Mouse (Mus musculus) cerebellum, postnatal 4 days (tissue): ENCODE data around the gene Cd276.
A peak's percentile ranks its signal among the peaks of the same experiment; 100 is the strongest.

Experiments used
- DNase-seq, 2 experiments: peaks; one replicate each; pipeline ENCODE4 v3.0.0; 2022; ENCODE audit warnings: low spot score in 2 of 2, mixed read lengths in 1 of 2

The Cd276 gene

GRCm38 (mm10) chr9:58550928-58551327 is 4.3 kb downstream of the Cd276 start:
- no peak for DNase-seq

DNA sequence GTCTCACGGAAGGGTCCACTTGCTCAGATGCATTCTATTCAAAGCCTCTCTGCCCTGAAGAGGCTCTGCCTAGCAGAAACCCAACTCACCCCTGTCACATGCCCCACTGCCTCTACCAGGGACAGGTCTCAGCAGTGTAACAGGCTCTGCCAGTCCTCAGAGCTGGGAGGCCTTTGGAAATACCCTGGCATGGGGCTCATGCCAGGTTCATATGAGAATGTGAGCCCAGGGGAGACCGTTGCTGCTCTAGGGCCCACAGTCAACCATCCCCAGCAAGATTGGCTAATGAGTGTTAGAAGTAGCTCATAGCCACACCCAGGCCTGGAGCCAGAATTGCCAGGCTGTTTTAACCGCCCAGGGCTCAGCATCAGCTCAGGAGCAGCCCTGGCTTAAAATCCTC is 5.5 kb downstream of the Cd276 start:
- no peak for DNase-seq

DNA sequence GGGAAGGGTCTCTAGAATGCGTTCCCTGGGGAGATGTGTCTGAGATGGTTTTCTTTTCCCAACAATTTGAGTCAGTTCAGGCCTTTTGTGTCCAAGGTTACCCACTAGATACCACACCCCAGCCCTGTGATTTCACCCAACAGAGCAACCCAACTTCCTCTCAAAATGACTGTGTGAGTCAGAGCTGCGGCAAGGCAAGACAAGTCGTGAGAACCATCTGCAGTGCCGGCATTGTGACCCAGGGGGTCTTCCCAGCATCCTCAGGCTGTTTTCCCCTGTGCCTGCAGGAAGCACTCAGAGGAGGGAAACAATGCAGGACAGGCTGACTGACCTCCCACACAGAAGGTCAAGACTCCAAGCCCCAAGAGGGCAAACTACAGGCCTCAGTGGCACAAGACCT is 6.3 kb downstream of the Cd276 start:
- no peak for DNase-seq

DNA sequence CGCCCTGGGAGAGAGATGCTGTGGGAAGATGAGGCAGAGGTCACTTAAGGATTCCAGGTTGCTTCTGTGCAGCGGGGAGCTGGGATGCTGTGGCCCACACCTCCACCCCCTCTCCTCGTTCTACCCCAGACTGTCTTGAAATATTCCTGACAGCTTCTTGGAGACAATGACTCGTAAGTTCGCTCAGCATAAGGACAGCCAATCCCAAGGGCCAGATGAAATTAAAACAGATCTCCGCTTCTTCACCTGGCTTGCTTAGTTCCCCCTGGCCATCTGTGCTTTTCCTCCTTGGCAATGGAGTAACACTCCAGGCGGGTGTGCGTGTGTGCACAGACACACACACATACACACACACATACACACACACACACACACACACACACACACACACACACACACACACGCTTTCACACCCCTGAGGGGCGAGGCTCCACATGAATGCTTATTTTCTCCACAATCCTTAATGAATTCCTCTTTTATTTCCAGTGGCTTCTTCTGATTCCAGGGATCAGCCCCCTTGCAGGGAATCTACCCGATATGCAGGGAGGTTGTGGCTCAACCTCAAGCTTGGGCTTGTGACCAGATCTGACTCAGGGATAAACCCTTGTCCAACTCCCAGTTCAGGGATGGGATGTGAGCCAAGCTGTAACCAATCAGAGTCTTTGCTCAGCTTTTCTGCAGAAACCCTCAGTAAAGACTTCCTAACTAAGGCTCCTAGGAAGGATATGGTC is 8.4 kb downstream of the Cd276 start:
- no peak for DNase-seq

- no peak for DNase-seq
Observed at GRCm38 (mm10) chr9:58545428-58545827, 9.8 kb downstream of the Cd276 start.

- DNase-seq = no peak
Observed at GRCm38 (mm10) chr9:58544879-58545324, 10.3 kb downstream of the Cd276 start.

DNA sequence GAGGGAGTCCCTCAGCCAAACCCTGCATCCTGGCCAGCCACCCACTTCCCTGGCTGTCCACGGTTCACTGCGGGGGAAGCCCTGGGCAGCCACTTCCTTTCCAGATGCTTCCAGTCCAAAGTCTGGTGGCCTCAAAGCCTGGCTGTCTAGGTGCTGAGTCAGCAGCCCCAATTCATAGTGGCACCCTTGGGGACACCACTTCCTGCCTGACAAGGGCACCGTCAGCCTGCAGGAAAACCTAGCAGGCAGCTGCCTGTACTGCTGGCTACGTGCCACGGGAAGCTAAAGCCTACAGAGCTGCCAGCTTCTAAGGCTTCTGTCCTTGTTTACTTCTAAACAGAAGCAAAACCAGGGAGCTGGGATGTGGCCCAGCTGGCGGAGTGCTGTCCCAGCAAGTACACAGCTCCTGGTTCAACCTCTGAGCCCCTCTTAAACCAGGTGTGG is 13.3 kb downstream of the Cd276 start:
- DNase-seq = peak; percentile 48 to 63

GRCm38 (mm10) chr9:58539886-58540285 is 15.4 kb downstream of the Cd276 start:
- peak in 1 of 2 experiments; percentile 47 for DNase-seq

- DNase-seq = no peak
Observed at GRCm38 (mm10) chr9:58537774-58538173, 17.5 kb downstream of the Cd276 start.

- DNase-seq = peak in 1 of 2 experiments; percentile 53
Observed at GRCm38 (mm10) chr9:58535447-58536134, 19.6 kb downstream of the Cd276 start.

GRCm38 (mm10) chr9:58534766-58535165 is 20.5 kb downstream of the Cd276 start:
- peak in 1 of 2 experiments; percentile 62 for DNase-seq

GRCm38 (mm10) chr9:58533322-58533721 is 21.9 kb downstream of the Cd276 start:
- DNase-seq = no peak

DNA sequence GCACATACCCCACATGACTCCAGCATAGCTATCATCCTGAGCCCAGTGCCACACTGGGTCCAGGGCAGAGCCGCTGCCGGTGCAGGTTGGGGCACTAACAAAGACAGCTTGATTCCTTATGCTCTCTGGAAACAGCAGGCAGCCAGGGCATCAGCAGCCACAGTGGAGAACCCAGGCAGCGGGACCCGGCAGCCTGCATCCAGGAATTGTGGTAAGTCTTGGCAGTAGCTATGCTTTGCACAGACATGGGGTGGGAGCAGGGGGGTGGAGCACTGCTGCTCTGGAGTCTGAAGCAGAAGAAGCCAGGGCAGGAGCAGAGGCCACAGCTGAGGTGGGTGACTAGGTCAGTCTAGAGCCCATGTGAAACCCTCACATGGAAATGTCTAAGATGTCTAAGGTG is 23.0 kb downstream of the Cd276 start:
- no peak for DNase-seq

DNA sequence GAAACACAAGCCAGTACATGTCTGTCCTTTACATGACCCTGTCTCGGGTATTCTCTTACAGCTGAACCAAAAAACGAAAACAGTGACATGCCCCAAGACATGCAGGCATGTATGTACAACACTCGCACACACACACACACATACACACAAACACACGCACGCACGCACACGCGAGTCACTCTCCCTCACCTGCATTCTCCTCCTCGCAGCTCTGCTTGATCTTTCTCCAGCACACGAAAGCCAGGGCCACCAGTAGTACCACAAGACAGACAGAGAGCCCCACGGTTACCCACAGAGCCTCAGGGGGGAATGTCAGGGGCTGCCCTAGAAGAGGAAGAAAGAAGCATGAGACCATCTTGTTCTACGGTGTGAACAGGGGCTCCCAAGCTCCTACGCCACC is 24.8 kb downstream of the Cd276 start:
- DNase-seq = no peak

- no peak for DNase-seq
Observed at GRCm38 (mm10) chr9:58527841-58528240, 27.4 kb downstream of the Cd276 start.

- no peak for DNase-seq
Observed at GRCm38 (mm10) chr9:58525108-58525507, 30.1 kb downstream of the Cd276 start.

DNA sequence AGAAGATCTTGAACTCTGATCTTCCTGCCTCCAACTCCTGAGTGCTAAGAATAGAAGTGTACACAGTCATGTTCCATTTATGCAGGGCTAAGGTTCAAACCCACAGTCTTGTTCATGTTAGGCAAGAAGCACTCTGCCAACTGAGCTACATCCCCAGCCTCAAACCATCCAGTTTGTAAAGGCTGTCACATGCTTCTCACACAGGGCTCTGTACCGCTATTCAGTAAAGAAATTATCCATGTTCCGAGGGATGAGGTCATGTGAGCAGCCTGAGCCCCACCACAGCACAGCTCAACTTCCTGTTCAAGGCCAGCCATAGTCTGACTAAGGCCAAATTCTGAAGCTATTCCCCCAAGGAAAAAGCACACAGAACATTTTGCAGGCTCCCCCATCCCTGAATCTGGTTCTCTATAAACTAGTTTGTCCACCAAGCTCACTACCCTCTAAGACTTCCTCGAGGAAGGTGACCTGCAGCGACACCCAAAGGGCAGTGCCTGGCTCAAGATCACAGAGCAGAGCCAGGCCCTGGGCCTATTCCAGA is 33.3 kb downstream of the Cd276 start:
- DNase-seq = no peak

GRCm38 (mm10) chr9:58520816-58521581 is 34.2 kb downstream of the Cd276 start:
- no peak for DNase-seq

GRCm38 (mm10) chr9:58519953-58520352 is 35.3 kb downstream of the Cd276 start:
- no peak for DNase-seq

DNA sequence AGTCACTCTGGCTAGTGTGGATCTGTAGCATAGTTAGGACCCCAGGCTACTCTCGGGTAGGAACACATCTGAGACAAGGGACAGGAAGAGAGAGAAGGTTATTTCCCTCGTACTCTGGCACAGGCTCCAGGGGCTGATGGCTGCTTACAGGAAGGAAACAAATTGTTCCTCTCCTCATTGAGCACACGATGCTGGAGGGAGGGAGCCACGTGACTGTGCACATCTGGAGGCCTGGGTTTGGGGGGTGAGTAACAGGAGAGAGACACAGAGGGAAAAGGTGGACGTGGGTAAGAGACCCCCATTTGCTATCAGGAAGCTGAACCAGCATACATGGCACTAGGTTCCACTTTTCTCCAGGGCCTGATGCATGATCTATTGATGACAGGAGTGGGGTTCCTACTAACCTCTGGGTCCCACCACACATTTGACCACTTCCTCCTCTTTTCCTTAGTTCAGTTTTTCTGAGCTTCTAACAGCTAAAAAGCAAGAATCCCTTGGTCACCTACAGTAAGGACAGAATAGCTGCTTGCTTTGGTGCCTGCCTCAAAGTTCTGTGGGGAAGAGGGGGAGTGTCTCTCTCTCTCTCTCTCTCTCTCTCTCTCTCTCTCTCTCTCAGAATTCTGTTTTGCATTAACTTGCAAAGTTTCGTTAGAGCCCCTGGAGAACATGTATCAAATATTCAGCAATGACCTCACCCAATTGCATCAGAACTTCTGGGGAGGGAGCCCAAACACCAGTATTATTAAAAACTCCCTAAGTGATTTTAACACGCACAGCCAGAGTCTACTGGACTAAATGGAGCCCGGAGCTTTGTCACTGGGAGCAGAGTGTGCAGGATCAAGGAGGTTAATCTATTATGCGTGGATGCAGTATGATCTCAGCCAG is 37.1 kb downstream of the Cd276 start:
- DNase-seq = no peak

GRCm38 (mm10) chr9:58516480-58516879 is 38.8 kb downstream of the Cd276 start:
- no peak for DNase-seq
